Mouse (Mus musculus): ENCODE measurements at regions not wholly inside any gene's neighbourhood (a gene's known extent, or its start where the extent isn't known, plus 50 kb on each side); places are given as distances from the start of the nearest gene placed in this dataset.

DNA sequence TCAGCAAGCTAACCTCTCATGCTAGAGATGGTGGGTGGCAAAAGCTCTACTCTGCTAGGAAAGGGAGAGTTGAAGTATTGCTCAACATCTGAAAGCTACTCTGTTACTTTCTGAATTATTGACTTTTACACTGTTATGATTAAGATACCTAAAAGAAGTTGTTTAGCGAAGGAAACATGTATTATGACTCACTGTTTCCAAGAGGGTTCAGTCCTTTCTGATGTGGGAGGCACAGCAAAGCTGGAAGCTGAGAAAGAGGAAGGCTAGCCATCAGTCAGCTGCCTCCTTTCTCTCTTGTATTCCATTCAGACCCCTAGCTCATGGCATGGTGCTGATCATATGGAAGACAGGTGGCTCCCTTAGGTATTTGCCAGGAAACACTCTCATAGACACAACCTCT, 242.4 kb upstream of the Rarb start:
- no peak for TF ChIP-seq CTCF (IDR thresholded peaks at IDR 0.05; ENCODE audit: low read depth)
- no peak for TF ChIP-seq EP300 (IDR thresholded peaks at IDR 0.05; ENCODE audit: low read depth)
